Mouse (Mus musculus): ENCODE data around the gene Tmigd3. TPM values are rescaled to one million over a fixed set of nuclear protein-coding genes. Genes with fewer than 3 reads are reported as not detected.

Tmigd3 gene
- total and polyA plus RNA-seq, 3 experiments, result 0.31 TPM; not detected in 2

GRCm38 (mm10) chr3:105877919-105878318, 7.2 kb downstream of the Tmigd3 start:
- TF ChIP-seq CTCF (IDR thresholded peaks at IDR 0.05) (no peak), EP300 (IDR thresholded peaks at IDR 0.05; ENCODE audit: insufficient read depth, low read depth, low read length) (0 out of 2 replicates have a peak, but pooled peaks have one; percentile 10)
- peak overlapping the region; percentile 70 for H3K27ac ChIP-seq
- H3K27me3 ChIP-seq (ENCODE audit: control insufficient read depth, insufficient read depth, low read length), result no peaks in the 10 kb centered on the region
- DNase-seq, result no peak
- no peak overlapping the region for H3K4me3 ChIP-seq
- H3K36me3 ChIP-seq (ENCODE audit: control insufficient read depth, insufficient read depth, low read length), result no peaks in the 10 kb centered on the region; the same call in 1 of the 2 replicates
- no peaks in the 10 kb centered on the region for H3K79me2 ChIP-seq (replicated peaks; ENCODE audit: control insufficient read depth, insufficient read depth, low read length)
- H3K9ac ChIP-seq (ENCODE audit: low read depth, low read length), result no peak overlapping the region
- intact Hi-C loops (cut with DNase I), result loop anchor here (2.0 to 5.0 kb wide), 2 partner anchors 15 to 51 kb away; no protein-coding TSS in a partner anchor
- H3K4me1 ChIP-seq (ENCODE audit: control insufficient read depth, insufficient read depth, low read length), result peaks cover 17% of the 10 kb centered on the region
- 41% methylated on average over 2 of the region's 2 CpGs for WGBS

GRCm38 (mm10) chr3:105878751-105879150, 8.0 kb downstream of the Tmigd3 start:
- H3K4me1 ChIP-seq (ENCODE audit: control insufficient read depth, insufficient read depth, low read length), result peaks cover 17% of the 10 kb centered on the region
- H3K27ac ChIP-seq, result no peak overlapping the region; the same call in 1 of the 2 replicates
- intact Hi-C loops (cut with DNase I), result loop anchor here (2.0 to 5.0 kb wide), 2 partner anchors 14 to 51 kb away; no protein-coding TSS in a partner anchor
- DNase-seq, result no peak
- H3K36me3 ChIP-seq (ENCODE audit: control insufficient read depth, insufficient read depth, low read length), result no peaks in the 10 kb centered on the region; the same call in 1 of the 2 replicates
- H3K9ac ChIP-seq (ENCODE audit: low read depth, low read length), result no peak overlapping the region
- H3K4me3 ChIP-seq, result no peak overlapping the region
- no peaks in the 10 kb centered on the region for H3K79me2 ChIP-seq (replicated peaks; ENCODE audit: control insufficient read depth, insufficient read depth, low read length)
- WGBS, result 87% methylated on average over 8 of the region's 8 CpGs
- TF ChIP-seq EP300 (IDR thresholded peaks at IDR 0.05; ENCODE audit: insufficient read depth, low read depth, low read length) (no peak), CTCF (IDR thresholded peaks at IDR 0.05) (no peak), POLR2A (IDR thresholded peaks at IDR 0.05; ENCODE audit: insufficient read depth, low read depth, low read length) (no peak)
- no peaks in the 10 kb centered on the region for H3K27me3 ChIP-seq (ENCODE audit: control insufficient read depth, insufficient read depth, low read length)

GRCm38 (mm10) chr3:105880419-105880818, 9.7 kb downstream of the Tmigd3 start:
- TF ChIP-seq POLR2A (IDR thresholded peaks at IDR 0.05; ENCODE audit: insufficient read depth, low read depth, low read length), result no peak
- no peak for TF ChIP-seq CTCF (IDR thresholded peaks at IDR 0.05)
- TF ChIP-seq EP300 (IDR thresholded peaks at IDR 0.05; ENCODE audit: insufficient read depth, low read depth, low read length), result no peak
- Histone ChIP-seq H3K27ac (peak overlapping the region; percentile 31; the same call in 1 of the 2 replicates), H3K9ac (ENCODE audit: low read depth, low read length) (no peak overlapping the region), H3K4me3 (no peak overlapping the region), H3K36me3 (ENCODE audit: control insufficient read depth, insufficient read depth, low read length) (no peaks in the 10 kb centered on the region; the same call in 1 of the 2 replicates), H3K79me2 (replicated peaks; ENCODE audit: control insufficient read depth, insufficient read depth, low read length) (no peaks in the 10 kb centered on the region), H3K4me1 (ENCODE audit: control insufficient read depth, insufficient read depth, low read length) (peaks cover 13% of the 10 kb centered on the region), H3K27me3 (ENCODE audit: control insufficient read depth, insufficient read depth, low read length) (no peaks in the 10 kb centered on the region)
- intact Hi-C loops (cut with DNase I), result no loop called here
- WGBS, result 30% methylated on average over 3 of the region's 3 CpGs
- DNase-seq, result no peak

- Histone ChIP-seq H3K27me3 (ENCODE audit: control insufficient read depth, insufficient read depth, low read length) (no peaks in the 10 kb centered on the region), H3K4me1 (ENCODE audit: control insufficient read depth, insufficient read depth, low read length) (peaks cover 6% of the 10 kb centered on the region), H3K27ac (no peak overlapping the region), H3K36me3 (ENCODE audit: control insufficient read depth, insufficient read depth, low read length) (no peaks in the 10 kb centered on the region; the same call in 1 of the 2 replicates), H3K4me3 (no peak overlapping the region), H3K9ac (ENCODE audit: low read depth, low read length) (no peak overlapping the region), H3K79me2 (replicated peaks; ENCODE audit: control insufficient read depth, insufficient read depth, low read length) (no peaks in the 10 kb centered on the region)
- intact Hi-C loops (cut with DNase I), result no loop called here
- WGBS, result 90% methylated on average over 7 of the region's 7 CpGs
- TF ChIP-seq CTCF (IDR thresholded peaks at IDR 0.05) (no peak), POLR2A (IDR thresholded peaks at IDR 0.05; ENCODE audit: insufficient read depth, low read depth, low read length) (no peak), EP300 (IDR thresholded peaks at IDR 0.05; ENCODE audit: insufficient read depth, low read depth, low read length) (no peak)
- no peak for DNase-seq
These were observed 11.4 kb downstream of the Tmigd3 start for GRCm38 (mm10) chr3:105882105-105882504.

- Histone ChIP-seq H3K79me2 (replicated peaks; ENCODE audit: control insufficient read depth, insufficient read depth, low read length) (no peaks in the 10 kb centered on the region), H3K27ac (no peak overlapping the region), H3K4me3 (no peak overlapping the region), H3K36me3 (ENCODE audit: control insufficient read depth, insufficient read depth, low read length) (no peaks in the 10 kb centered on the region), H3K4me1 (ENCODE audit: control insufficient read depth, insufficient read depth, low read length) (peaks cover 3% of the 10 kb centered on the region), H3K9ac (ENCODE audit: low read depth, low read length) (no peak overlapping the region), H3K27me3 (ENCODE audit: control insufficient read depth, insufficient read depth, low read length) (no peaks in the 10 kb centered on the region)
- TF ChIP-seq POLR2A (IDR thresholded peaks at IDR 0.05; ENCODE audit: insufficient read depth, low read depth, low read length) (no peak), EP300 (IDR thresholded peaks at IDR 0.05; ENCODE audit: insufficient read depth, low read depth, low read length) (no peak), CTCF (IDR thresholded peaks at IDR 0.05) (no peak)
- intact Hi-C loops (cut with DNase I), result no loop called here
- 97% methylated on average over 2 of the region's 2 CpGs for WGBS
- no peak for DNase-seq
These were observed 12.4 kb downstream of the Tmigd3 start for GRCm38 (mm10) chr3:105883111-105883510.

- no peak for TF ChIP-seq POLR2A (IDR thresholded peaks at IDR 0.05; ENCODE audit: insufficient read depth, low read depth, low read length)
- TF ChIP-seq CTCF (IDR thresholded peaks at IDR 0.05), result no peak
- no peak for TF ChIP-seq EP300 (IDR thresholded peaks at IDR 0.05; ENCODE audit: insufficient read depth, low read depth, low read length)
- 73% methylated on average over 3 of the region's 3 CpGs for WGBS
- Histone ChIP-seq H3K4me1 (ENCODE audit: control insufficient read depth, insufficient read depth, low read length) (peaks cover 24% of the 10 kb centered on the region), H3K36me3 (ENCODE audit: control insufficient read depth, insufficient read depth, low read length) (peaks cover 9% of the 10 kb centered on the region; the same call in 1 of the 2 replicates), H3K27ac (no peak overlapping the region), H3K4me3 (no peak overlapping the region), H3K9ac (ENCODE audit: low read depth, low read length) (no peak overlapping the region), H3K27me3 (ENCODE audit: control insufficient read depth, insufficient read depth, low read length) (no peaks in the 10 kb centered on the region), H3K79me2 (replicated peaks; ENCODE audit: control insufficient read depth, insufficient read depth, low read length) (no peaks in the 10 kb centered on the region)
- intact Hi-C loops (cut with DNase I), result no loop called here
- no peak for DNase-seq
These were observed 18.3 kb downstream of the Tmigd3 start for GRCm38 (mm10) chr3:105888961-105889360.

Measured in heart, adult 2 months (tissue).